Mouse (Mus musculus) adrenal gland, adult 8-10 months (tissue): ENCODE data around the gene Fbxo41. TPM values are rescaled to one million over a fixed set of nuclear protein-coding genes. Genes with fewer than 3 reads are reported as not detected.

Experiments used
- DNase-seq: peaks from one replicate; pipeline ENCODE4 v3.0.0; 2022
- total RNA-seq, 4 experiments: library from RNA; stranded (reverse); gene quantifications; 2 replicates each; pipeline ENCODE4 v1.2.4; 2022

Fbxo41 gene
- total RNA-seq, 4 experiments from 2014 or later, result 0.70 to 1.8 (median 1.5) TPM

GRCm38 (mm10) chr6:85444266-85444965 is 58.4 kb downstream of the Fbxo41 start:
- DNase-seq, result no peak

- peak; percentile 47 for DNase-seq
Observed at GRCm38 (mm10) chr6:85443488-85444233, 59.1 kb downstream of the Fbxo41 start.

GRCm38 (mm10) chr6:85441142-85441541 is 61.7 kb downstream of the Fbxo41 start:
- no peak for DNase-seq

GRCm38 (mm10) chr6:85436631-85437030 is 66.2 kb downstream of the Fbxo41 start:
- DNase-seq, result no peak

- DNase-seq, result no peak
Observed at GRCm38 (mm10) chr6:85436204-85436603, 66.6 kb downstream of the Fbxo41 start.

GRCm38 (mm10) chr6:85433865-85434264 is 68.9 kb downstream of the Fbxo41 start:
- no peak for DNase-seq

- peak; percentile 83 for DNase-seq
Observed at GRCm38 (mm10) chr6:85431842-85432431, 70.9 kb downstream of the Fbxo41 start, which contains the start of gene Smyd5. Gene Smyd5, plus strand, starts transcription at chr6:85431989.

- no peak for DNase-seq
Observed at GRCm38 (mm10) chr6:85431274-85431841, 71.4 kb downstream of the Fbxo41 start.

GRCm38 (mm10) chr6:85423836-85424379 is 78.9 kb downstream of the Fbxo41 start, which contains the start of gene Noto:
Gene Noto, plus strand, starts transcription at chr6:85423886.
- no peak for DNase-seq

Other genes with a start within 250 kb of the Fbxo41 start
- gene Sfxn5, start 169.6 kb downstream of the Fbxo41 start, total RNA-seq, result 10 to 100 TPM; 16.2 to 27.2 (median 21.0) TPM
- gene Rab11fip5, start 128.4 kb downstream of the Fbxo41 start, total RNA-seq, result 10 to 100 TPM; 41.7 to 59.0 (median 53.0) TPM
- not detected for gene Noto, start 79.1 kb downstream of the Fbxo41 start, total RNA-seq
- 10 to 100 TPM; 37.9 to 44.3 (median 43.5) TPM for gene Smyd5, start 71.0 kb downstream of the Fbxo41 start, total RNA-seq
- 100 to 1,000 TPM; 236 to 295 (median 271) TPM for gene Cct7, start 51.5 kb downstream of the Fbxo41 start, total RNA-seq
- gene Pradc1, start 51.0 kb downstream of the Fbxo41 start, total RNA-seq, result 10 to 100 TPM; 11.5 to 16.4 (median 13.9) TPM
- gene Egr4, start 10.6 kb upstream of the Fbxo41 start, total RNA-seq, result not detected
- gene Alms1, start 84.5 kb upstream of the Fbxo41 start, total RNA-seq, result 10 to 100 TPM in 3 of 4 experiments, 1 to 10 TPM in 1; 9.1 to 23.4 (median 15.1) TPM
- gene Nat8f7, start 210.2 kb upstream of the Fbxo41 start, total RNA-seq, result 10 to 100 TPM in 2 of 4 experiments, 1 to 10 TPM in 2; 6.6 to 25.2 (median 11.8) TPM